Mouse (Mus musculus): ENCODE measurements at regions not wholly inside any gene's neighbourhood (a gene's known extent, or its start where the extent isn't known, plus 50 kb on each side); places are given as distances from the start of the nearest gene placed in this dataset.

DNA sequence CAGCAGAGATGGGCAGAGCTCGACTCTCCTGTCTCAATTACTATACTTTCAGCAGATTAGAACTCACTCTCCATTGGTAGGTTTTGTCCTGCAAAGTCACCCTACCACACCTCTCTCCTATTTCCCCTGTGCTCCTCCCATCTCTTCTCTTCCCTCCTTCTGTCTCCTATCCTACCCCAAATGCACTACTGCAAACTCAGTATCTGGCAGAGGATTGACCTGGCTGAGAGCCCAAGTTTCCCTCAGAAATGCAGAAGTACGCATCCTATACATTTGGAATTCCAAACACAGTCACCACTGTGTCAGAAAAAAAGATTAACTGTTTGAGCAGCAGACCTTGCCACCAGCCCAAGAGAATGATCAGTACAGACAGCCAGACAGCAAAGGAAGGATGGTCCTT, 163.4 kb downstream of the Rpl10-ps3 start:
- no peak for TF ChIP-seq MAFK (IDR thresholded peaks at IDR 0.05; ENCODE audit: insufficient read depth, low read depth, low read length)
- no peak for TF ChIP-seq ZC3H11A (IDR thresholded peaks at IDR 0.05; ENCODE audit: borderline replicate concordance, low read depth, low read length)
